Mouse (Mus musculus): ENCODE measurements around the gene Srsf7. TPM values are rescaled to one million over a fixed set of nuclear protein-coding genes. Genes with fewer than 3 reads are reported as not detected.
"Not testable (repeated sequence)": the region's sequence is repeated elsewhere in the genome, so short reads cannot be mapped to it uniquely, and the experiment has no call there.

The Srsf7 gene
- 10 to 100 TPM; 46.8 to 59.0 TPM for total RNA-seq (2021)
- long read RNA-seq, experiment 1, transcript Srsf7-201 (8 exons, 2,288 nt): major isoform, 14 of 56 reads
- long read RNA-seq, experiment 1, transcript Srsf7-208 (8 exons, 1,040 nt): minor isoform, 13 of 56 reads
- long read RNA-seq, experiment 1, partial matches to known transcripts: 2 of 56 reads
- long read RNA-seq, experiment 1, other reads (novel, unspliced or antisense): 23 of 56 reads
- long read RNA-seq, experiment 2, transcript Srsf7-201 (8 exons, 2,288 nt): minor isoform, 6 of 41 reads
- long read RNA-seq, experiment 2, transcript Srsf7-208 (8 exons, 1,040 nt): major isoform, 12 of 41 reads
- long read RNA-seq, experiment 2, partial matches to known transcripts: 2 of 41 reads
- long read RNA-seq, experiment 2, other reads (novel, unspliced or antisense): 15 of 41 reads

DNA sequence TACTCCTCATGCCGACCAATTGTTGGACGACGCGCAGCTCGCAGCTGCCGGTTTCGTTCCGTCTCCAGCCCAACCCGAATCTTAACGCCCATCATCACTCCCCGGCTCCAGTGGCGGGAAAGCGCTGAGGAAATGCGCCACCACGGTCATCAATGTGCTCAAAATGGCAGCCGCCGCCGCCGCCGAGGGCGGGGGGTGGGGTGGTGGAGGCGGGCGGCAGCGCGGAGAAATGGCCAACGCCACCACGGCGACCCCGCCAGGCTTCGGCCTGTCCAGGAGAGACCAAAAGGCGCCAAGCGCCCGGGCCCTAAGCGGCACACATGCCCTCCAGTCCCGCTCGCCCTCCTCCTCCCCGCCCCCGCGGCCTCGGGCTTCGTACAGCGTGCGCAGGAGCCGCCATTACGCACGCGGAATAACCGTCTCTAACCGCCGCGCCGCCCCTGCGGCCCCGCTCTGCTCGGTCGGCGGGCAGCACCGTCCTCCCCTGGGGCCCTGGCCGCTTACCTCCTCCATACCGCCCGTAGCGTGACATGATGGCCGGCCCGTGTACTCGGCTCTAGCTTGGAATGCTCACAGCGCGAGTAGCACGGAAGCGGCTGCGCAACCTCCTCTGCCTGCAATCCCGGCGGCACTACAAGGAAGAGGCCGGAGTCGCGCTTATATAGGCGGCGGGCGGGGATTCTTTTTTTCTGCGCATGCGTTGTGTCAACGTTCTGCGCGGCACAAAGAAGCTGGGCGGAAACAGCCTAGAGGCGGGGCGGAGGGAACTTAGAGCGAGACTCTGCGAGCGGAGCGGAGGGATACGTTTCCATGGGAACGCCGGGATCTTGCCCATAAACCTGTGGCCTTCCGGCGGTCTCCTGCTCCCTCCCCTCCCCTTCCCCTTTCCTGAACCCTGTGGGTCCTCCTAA lies at the start of gene Srsf7, which contains the start of gene Ttc39d:
TSS of gene Srsf7 (minus strand) at position 637 of the 911 bp plus-strand sequence.
TSS of gene Ttc39d (plus strand) at position 790 of the 911 bp plus-strand sequence.
- peak; percentile 98 for DNase-seq

DNA sequence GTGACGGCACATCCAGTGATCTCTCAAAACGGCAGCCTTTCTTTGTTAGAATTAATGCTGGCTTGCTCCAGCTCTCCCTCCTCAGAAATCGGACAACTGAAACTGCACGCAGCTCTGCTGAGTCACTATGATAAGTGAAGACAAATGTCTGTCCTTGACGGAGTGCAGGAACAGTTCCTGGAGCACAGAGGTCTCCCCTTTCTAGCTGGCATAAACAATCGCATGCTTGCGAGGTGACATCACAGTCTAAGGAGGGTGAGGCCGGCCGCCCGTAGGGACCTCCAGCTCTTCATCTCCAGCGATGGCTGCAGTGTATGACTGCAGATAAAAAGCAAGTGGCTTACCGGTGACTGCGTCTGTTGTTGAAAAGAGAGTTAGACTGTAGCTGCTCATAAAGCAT lies 48.1 kb upstream of the Srsf7 start:
- peak; percentile 49 for DNase-seq

DNA sequence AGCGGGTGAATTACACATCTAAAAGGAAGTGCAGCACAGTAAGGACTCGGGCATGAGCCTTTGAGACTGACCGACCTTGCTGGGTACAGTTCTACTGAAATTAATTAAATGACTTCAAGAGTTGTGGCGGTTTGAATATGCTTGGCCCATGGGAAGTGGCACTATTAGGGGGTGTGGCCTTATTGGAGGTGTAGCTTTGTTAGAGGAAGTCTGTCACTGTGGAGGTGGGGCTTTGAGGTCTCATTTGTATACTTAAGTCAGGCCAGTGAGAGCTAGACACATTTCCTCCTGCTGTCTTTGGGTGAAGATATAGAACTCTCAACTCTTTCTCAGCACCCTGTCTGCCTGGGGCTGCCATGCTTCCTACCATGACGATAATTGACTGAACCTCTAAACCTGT lies 47.3 kb upstream of the Srsf7 start:
- DNase-seq: no peak

DNA sequence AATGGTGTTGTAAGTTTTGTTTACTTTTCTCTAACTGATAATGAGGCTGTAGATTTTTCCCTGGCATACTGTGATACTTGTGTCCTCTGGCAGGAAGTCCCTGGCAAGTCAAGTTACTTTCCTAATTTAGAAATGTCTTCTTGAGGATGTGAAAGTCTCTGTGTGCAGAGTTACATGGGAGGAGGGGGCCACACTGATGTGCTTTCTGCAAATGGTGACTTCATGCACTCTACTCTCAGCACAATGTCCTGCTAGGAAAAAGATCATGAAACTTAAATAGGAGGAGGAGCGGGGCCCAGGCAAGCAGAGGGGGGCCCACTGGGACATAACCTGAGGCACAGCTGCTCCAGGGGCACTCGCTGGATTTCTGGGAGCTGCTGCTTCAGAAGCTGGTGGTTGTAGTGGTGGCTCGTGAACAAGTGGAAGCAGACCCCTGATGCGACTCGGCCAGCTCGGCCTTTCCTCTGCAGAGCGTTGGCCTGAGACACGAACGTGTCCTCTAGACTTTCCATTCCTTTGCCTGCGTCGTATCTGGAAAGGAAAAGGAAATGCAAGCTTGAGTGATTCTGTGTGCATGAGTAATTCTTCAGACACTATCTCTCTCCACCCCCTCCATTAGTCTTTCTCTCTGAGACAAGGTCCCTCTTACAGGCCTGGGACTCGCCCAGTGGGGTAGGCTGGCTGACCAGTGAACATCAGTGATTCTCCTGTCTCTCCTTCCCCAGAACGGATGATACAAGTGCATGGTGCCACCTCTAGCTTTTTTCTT lies 45.8 kb upstream of the Srsf7 start:
- no peak for DNase-seq

DNA sequence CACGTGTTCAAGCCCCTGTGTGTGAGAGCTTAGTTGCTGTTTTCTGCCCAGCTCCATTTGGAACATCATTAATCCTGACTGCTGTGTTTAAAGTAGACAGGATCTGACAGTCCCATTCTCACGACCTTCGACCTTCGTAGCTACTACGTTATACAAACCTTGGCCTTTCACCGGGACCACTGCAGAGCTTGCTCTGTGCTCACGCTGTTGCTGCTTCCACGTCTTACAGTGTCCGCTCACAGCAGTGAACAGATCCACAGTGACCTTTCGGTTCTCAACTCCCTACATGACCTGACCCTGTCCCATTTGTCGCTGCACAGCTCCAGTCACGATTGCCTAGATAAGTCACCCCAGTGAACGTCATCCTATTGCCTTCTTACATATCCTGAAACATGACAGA lies 36.0 kb upstream of the Srsf7 start:
- no peak for DNase-seq

DNA sequence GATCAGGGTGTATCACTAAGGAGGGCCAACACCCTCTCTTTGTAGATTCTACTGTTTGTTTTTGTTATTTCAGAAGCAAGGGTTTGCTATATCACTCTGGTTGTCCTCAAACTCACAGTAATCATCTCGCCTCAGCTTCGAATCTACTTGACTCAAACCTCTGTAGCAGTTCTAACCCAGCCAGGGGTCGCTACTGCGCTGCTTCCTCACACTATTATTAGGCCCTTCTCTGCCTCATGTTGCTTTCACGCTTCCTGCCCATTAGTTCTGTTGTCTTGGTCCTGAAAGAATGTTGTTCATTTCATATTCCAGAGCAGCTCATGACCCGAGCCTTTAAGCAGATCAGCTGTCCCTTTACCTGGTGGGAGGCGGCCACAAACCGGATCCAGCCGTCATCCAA lies 34.5 kb upstream of the Srsf7 start:
- DNase-seq: no peak

DNA sequence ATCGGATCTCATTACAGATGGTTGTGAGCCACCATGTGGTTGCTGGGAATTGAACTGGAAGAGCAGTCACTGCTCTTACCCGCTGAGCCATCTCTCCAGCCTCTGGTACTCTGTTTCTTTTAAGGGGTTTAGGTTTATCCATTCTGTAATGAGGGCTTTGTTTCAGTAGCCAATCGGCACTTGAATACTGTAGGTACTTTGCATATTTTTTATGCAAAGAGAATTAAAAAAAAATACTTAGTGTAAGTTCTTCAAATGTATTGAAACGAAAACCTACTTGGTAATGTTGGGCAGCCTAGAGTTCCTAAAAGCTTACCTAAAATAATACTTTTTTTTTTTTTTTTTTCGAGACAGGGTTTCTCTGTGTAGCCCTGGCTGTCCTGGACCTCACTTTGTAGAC lies 30.4 kb upstream of the Srsf7 start:
- DNase-seq: no peak

DNA sequence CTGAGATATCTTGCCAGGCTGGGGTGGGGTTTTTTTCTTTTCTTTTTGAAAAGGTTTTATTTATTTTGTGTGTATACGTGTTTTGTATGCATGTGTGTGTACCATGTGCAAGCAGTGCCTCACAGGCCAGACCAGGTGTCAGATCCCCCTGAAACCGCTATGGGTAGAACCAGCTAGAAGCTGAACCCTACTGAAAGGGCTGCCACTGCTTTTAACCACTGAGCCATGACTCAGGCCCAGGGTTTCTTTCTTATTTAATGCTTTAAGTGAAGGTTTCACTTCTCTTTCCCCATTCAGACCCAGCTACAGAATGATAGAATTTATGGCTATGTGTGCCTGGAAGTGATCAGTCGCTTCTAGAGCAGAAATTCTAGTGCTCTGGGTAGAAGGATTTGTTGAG lies 29.7 kb upstream of the Srsf7 start:
- DNase-seq: no peak

DNA sequence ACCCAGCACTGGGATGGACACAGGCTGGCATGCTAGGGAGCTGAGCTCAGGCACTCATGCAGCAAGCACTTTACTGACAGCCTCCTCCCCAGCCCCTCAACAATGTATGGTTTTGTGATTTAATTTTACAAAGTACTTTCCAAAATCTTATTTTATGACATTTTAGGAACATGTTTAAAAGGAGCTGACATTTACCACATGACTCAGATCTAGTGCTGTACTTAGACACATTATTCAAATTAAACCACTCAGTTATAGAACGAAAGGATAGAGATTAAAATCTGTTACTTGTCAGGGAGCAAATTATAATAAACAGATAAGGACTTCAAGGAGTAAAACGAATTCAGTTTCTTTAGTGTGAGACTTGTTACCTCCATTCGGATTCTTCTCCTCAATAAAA lies 28.4 kb upstream of the Srsf7 start:
- no peak for DNase-seq

DNA sequence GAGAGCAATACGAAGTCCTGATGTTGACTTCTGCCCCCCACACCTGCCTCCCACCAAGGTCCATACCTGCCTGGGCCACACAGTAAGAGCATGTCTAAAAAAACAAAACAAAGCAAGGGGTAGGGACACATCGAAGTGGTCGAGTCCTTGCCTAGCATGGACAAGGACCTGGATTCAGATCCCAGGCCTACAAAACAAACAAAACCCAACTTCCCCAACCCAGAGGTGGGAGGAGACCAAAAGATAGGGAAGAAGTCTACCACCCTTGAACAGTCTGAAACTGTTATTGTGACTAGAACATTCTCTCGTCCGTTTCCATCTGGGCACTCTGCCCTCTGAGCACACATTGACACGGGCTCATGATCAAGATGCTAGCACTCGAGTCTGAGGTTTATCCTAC lies 27.3 kb upstream of the Srsf7 start:
- DNase-seq: no peak

DNA sequence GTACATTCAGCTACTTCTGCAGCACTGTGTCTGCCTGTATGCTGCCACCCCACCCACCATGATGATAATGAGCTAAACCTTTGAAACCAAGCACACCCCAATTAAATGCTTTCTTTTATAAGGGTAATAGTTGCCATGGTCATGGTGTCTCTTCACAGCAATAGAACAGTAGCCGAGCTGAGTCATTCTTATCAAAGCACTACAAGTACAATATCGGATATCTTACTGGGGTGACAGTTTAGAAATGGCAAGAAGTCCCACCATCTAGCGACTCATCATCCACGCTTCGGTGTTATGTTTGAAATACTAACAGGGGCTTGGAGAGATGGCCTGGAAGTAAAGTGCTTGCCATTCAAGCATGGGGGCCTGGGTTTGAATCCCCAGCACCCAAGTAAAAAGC lies 26.7 kb upstream of the Srsf7 start:
- DNase-seq: no peak

DNA sequence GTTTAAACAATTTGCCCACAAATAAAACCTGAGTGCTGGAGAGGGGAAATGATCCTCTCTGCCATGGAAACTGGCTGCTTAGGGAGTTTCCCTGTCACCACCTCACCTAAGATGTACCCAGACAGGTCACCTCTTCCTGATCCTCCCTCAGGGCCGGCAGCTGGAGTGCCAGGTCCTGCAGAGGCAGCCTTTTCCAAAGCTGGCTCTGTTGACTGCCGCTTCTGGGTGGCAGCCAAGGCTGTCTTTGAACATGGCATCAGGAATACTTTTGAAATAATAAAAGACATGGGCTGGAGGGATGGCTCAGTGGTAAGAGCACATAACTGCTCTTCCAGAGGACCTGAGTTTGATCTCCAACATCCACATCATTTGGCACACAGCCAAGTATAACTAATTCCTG lies 22.3 kb upstream of the Srsf7 start:
- DNase-seq: peak; percentile 21

DNA sequence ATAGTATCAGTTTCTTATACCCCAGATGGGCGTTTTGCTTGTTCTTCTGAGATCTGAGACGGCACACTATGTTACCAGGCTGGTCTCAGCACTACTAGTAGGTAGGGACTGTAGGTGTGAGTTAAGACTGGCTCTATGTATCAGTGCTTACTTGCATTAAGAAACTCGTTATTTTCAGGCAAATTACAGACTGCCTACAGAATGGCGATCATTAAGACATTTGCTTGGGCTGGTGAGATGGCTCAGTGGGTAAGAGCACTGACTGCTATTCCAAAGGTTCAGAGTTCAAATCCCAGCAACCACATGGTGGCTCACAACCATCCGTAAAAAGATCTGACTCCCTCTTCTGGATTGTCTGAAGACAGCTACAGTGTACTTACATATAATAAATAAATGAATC lies 18.0 kb upstream of the Srsf7 start:
- DNase-seq: not testable (repeated sequence)

DNA sequence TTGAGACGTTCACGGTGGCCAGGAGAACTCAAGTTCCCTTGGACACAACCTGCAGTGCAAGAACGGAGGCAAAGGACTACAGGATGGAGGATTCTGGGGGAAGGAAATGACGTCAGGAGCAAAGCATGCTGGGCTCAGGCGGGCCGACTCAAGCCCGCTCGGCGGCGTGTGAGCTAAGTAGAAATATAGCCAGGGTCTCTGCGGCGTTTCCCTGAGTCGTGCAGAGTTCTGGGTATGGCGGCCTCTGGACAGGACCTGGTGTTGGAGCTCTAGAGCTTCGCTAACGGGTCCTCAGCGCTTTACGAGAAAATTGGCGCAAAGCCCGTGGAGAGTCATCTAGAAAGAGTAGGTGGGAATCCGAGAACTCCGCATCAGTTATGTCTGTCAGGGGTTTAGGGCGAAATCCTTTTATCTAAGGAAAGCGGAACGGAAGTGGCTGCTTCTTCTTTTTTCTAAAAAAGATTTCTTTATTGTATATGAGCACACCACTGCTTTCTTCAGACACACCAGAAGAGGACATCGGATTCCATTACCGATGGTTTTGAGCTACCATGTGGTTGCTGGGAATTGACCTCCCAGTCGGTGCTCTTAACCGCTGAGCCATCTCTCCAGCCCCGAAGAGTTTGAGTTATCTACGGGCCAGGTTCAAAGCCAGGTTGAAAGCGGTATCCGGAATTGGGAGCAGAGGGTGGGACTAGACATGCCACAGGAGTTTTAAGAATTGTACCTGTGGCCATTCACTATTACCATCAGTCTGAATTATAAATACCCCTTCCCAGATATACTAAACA lies 17.4 kb upstream of the Srsf7 start, which contains the start of gene Gemin6:
TSS of gene Gemin6 (plus strand) at position 116 of the 791 bp plus-strand sequence.
- peak; percentile 71 for DNase-seq

DNA sequence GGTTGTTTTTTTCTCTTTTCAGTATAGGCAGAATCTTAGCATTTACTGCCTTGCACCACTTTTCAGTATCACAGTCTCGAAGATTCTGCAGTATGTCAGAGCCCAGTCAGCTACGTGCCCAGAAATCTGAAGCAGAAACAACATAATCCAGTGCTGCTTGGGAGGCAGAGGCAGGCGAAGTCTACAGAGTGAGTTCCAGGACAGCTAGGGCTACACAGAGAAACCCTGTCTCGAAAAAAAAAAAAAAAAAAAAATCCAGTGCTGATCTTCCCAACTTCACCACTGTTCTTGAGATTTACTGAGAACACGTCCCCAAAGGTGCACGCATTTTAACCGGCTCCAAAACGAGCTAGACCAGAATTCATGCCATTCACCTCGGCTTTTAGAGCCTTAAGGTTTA lies 16.7 kb upstream of the Srsf7 start:
- no peak for DNase-seq

DNA sequence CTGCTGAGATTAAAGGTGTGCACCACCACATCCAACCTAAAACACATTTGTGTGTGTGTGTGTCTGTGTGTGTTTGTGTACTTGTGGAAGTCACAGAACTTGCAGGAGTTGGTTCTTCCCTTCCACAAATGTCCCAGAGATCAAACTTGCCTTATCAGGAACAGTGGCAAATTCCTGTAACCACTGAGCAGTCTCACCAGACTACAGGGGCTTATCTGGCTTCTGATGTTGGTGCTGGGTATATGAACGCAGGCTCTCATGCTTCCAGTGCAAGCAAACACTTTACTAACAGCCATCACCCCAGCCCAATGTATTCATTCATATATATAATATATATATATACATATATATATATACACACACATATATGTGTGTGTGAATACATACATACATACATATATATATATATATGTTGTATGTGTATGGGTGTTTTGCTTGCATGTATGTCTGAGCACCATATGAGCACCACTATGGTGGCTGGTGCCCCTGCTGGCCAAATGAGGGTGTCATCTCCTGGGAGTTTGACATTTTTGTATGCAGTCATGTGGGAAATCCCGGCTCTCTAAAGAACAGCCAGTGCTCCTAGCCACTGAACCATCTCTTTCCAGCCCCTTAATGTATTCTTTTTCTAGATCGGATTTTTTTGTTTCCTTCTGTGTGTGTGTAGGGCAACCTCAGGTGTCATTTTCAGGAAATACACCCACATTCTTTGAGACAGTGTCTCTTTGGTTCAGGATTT lies 15.0 kb upstream of the Srsf7 start:
- DNase-seq: no peak

DNA sequence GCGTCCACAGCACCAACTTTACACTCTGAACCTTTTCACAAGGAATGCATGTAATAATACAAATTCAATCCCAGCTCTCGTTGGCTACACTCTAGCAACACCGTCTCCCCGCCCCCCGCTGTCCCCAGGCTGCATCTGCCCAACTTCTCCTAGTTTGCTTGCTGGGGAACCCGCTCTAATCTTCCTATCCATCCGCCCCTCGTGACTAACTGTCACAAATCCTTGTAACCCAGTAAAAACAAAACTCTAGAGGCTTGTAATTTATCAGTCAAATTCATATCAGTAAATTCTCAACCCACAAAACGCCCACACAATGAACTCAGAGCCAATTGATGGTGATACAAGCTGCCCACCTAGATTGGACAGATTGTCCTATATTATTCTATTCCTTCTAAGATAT lies 14.1 kb upstream of the Srsf7 start:
- DNase-seq: no peak

DNA sequence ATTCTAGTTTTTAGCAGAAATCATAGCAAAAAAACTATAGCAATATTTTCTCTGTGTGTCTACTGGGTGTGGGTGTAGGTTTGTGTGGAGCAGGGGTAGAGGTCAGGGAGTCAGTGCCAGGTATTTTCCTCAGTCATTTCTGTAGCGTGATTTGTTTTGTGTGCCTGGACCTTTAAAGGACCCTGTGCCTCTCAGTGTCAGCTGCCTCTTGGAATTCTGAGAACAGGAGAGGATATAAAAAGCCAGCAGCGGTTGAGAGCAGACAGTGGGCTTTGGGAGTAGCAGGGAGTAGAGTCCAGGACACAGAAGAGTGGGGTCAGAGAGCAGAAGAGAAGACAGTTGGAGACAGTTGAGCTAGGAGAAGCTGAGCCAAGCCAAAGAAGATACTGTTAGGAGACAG lies 13.0 kb upstream of the Srsf7 start:
- DNase-seq: no peak

DNA sequence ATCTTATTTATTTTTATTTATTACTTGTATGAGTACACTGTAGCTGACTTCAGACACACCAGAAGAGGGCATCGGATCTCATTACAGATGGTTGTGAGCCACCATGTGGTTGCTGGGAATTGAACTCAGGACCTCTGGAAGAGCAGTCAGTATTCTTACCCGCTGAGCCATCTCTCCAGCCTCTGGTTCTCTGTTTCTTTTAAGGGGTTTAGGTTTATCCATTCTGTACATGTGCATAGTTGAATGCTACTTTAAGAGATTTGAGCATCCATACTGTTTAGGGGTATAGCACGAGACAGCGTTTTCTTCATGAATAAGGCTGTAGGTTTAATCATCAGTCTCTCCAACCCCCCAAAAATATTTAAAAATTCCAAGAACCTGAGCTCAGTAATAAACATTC lies 6.9 kb upstream of the Srsf7 start:
- DNase-seq: not testable (repeated sequence)

DNA sequence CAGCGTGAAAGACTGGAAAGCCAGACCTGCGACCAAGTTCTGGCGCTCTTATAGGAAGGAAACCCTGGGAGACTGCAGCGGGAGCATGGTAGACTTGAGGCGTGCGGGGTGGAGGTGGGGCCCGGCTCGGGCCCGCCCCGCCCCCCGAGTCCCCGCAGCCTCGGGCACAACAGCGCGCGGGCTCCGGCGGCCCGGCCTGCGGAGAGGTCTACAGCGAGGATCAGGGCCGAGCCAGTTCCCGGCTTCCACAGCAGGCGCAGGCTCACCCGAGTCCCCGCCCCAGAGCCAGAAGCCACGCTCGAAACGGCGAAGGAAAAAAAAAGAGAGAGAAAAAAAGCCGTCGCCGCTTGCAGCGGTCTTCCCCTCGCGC lies 821 bp downstream of the Srsf7 start:
- DNase-seq: peak; percentile 63

DNA sequence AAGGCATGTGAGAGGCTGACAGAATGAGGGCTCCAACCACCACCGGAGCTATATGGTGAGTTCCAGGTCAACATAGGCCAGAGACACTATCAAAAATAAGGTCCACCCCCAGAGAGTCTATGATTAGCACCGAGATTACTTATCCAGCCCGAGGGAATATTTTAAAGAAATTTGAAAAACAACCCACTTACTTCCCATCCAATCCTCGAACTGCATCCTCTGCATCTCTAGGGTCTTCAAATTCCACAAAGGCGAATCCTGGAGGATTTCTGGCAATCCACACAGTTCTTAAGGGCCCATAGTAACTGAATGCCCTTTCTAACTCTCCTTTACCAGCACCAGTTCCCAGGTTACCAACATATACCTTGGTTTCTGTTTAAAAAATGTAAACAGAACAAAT lies 1.4 kb downstream of the Srsf7 start:
- no peak for DNase-seq
